Mouse (Mus musculus) CH12.LX (cell line): ENCODE measurements around the gene Lrch1. TPM values are rescaled to one million over a fixed set of nuclear protein-coding genes. Genes with fewer than 3 reads are reported as not detected.

Experiments used
- DNase-seq: peaks from one replicate; pipeline ENCODE4 v3.0.0-alpha.2; 2013; ENCODE audit errors: extremely low read depth
- H3K27ac ChIP-seq: 2 replicates; pipeline ENCODE4 v1.5.1; 2012; ENCODE audit warnings: low read depth, mild to moderate bottlenecking, control low read depth, moderate library complexity; ENCODE audit not compliant: insufficient read depth
- H3K27me3 ChIP-seq: replicated peaks from 2 replicates; pipeline ENCODE3; 2012; ENCODE audit warnings: inconsistent platforms
- H3K36me3 ChIP-seq, 2 experiments: replicated peaks in 1 of 2; 2 replicates each; pipeline versions ENCODE3 to v1.6.1; 2012; ENCODE audit warnings: inconsistent platforms in 1 of 2, low read length in 1 of 2, mild to moderate bottlenecking in 1 of 2, mixed read lengths in 1 of 2, moderate library complexity in 1 of 2; ENCODE audit not compliant: control insufficient read depth in 1 of 2, insufficient read depth in 1 of 2
- H3K4me1 ChIP-seq, 2 experiments: 2 replicates each; pipeline ENCODE4 v1.6.1; 2012; ENCODE audit warnings: inconsistent platforms in 1 of 2, moderate library complexity in 1 of 2; ENCODE audit not compliant: insufficient read depth in 2 of 2, control insufficient read depth in 1 of 2
- H3K4me2 ChIP-seq: 2 replicates; pipeline ENCODE4 v1.6.1; 2012; ENCODE audit warnings: low read depth, mild to moderate bottlenecking, control low read depth; ENCODE audit not compliant: poor library complexity, insufficient read depth, severe bottlenecking
- H3K4me3 ChIP-seq, 3 experiments: fragments of 150-350 bp in 1 of 3; sonication (generic) in 1 of 3; replicated peaks in 1 of 3; 2 replicates each; pipeline versions ENCODE3 to v1.5.1; 2011 to 2012; ENCODE audit warnings: low read depth in 2 of 3, low read length in 2 of 3, mild to moderate bottlenecking in 2 of 3, moderate library complexity in 2 of 3, control low read depth in 1 of 3, improper control_type of control experiment in 1 of 3, inconsistent platforms in 1 of 3, mixed read lengths in 1 of 3; ENCODE audit not compliant: poor library complexity in 1 of 3
- H3K79me2 ChIP-seq: replicated peaks from 2 replicates; pipeline ENCODE4 v1.6.1; 2012; ENCODE audit warnings: mild to moderate bottlenecking, moderate library complexity; ENCODE audit not compliant: control insufficient read depth, poor library complexity, insufficient read depth, severe bottlenecking; ENCODE audit errors: extremely low read depth
- H3K9ac ChIP-seq: 2 replicates; pipeline ENCODE4 v1.6.1; 2012; ENCODE audit warnings: low read depth, mild to moderate bottlenecking, control low read depth, moderate library complexity; ENCODE audit not compliant: insufficient read depth
- H3K9me3 ChIP-seq: replicated peaks from 2 replicates; pipeline ENCODE3; 2012; ENCODE audit warnings: low read length, inconsistent platforms, mixed read lengths
- BHLHE40 ChIP-seq: IDR thresholded peaks from 2 replicates; pipeline ENCODE4 v1.6.1; 2011; ENCODE audit warnings: mild to moderate bottlenecking, low read depth, low read length, improper control_type of control experiment
- CHD1 ChIP-seq: IDR thresholded peaks from 2 replicates; pipeline ENCODE4 v1.6.1; 2012; ENCODE audit warnings: low read depth, low read length, improper control_type of control experiment, inconsistent platforms
- CHD2 ChIP-seq: IDR thresholded peaks from 2 replicates; pipeline ENCODE4 v1.6.1; 2011; ENCODE audit warnings: low read length, improper control_type of control experiment
- CTCF ChIP-seq, 2 experiments: IDR thresholded peaks in 1 of 2; conservative IDR thresholded peaks in 1 of 2; 2 replicates each; pipeline ENCODE4 v1.5.1; 2011 to 2012; ENCODE audit warnings: low read depth in 2 of 2, low read length in 2 of 2, improper control_type of control experiment in 1 of 2, inconsistent platforms in 1 of 2, mild to moderate bottlenecking in 1 of 2, moderate library complexity in 1 of 2
- E2F4 ChIP-seq: IDR thresholded peaks from 2 replicates; pipeline ENCODE4 v1.6.1; 2011; ENCODE audit warnings: low read depth, low read length, improper control_type of control experiment; ENCODE audit not compliant: insufficient replicate concordance
- ELF1 ChIP-seq: IDR thresholded peaks from 2 replicates; pipeline ENCODE4 v1.6.1; 2014; ENCODE audit warnings: low read depth, mild to moderate bottlenecking, inconsistent platforms, low read length, improper control_type of control experiment
- EP300 ChIP-seq: IDR thresholded peaks from 2 replicates; pipeline ENCODE4 v1.6.1; 2011; ENCODE audit warnings: low read length, improper control_type of control experiment
- ETS1 ChIP-seq: conservative IDR thresholded peaks from 2 replicates; pipeline ENCODE4 v1.6.1; 2012; ENCODE audit warnings: low read depth, mild to moderate bottlenecking, inconsistent platforms, low read length, improper control_type of control experiment, moderate library complexity
- GABPA ChIP-seq: IDR thresholded peaks from 2 replicates; pipeline ENCODE4 v1.6.1; 2012; ENCODE audit warnings: low read depth, low read length, improper control_type of control experiment, inconsistent platforms; ENCODE audit not compliant: insufficient replicate concordance
- HCFC1 ChIP-seq: IDR thresholded peaks from 2 replicates; pipeline ENCODE4 v1.6.1; 2012; ENCODE audit warnings: low read depth, mild to moderate bottlenecking, inconsistent platforms, low read length, improper control_type of control experiment
- IRF4 ChIP-seq: IDR thresholded peaks from 2 replicates; pipeline ENCODE4 v1.6.1; 2014; ENCODE audit warnings: low read depth, mild to moderate bottlenecking, inconsistent platforms, low read length, improper control_type of control experiment
- JUN ChIP-seq: IDR thresholded peaks from 2 replicates; pipeline ENCODE4 v1.6.1; 2011; ENCODE audit warnings: low read depth, mild to moderate bottlenecking, low read length, improper control_type of control experiment, moderate library complexity; ENCODE audit not compliant: insufficient read depth
- KAT2A ChIP-seq: IDR thresholded peaks from 2 replicates; pipeline ENCODE4 v1.6.1; 2012; ENCODE audit warnings: low read length, improper control_type of control experiment, inconsistent platforms; ENCODE audit not compliant: insufficient replicate concordance
- MAFK ChIP-seq: IDR thresholded peaks from 2 replicates; pipeline ENCODE4 v1.6.1; 2011; ENCODE audit warnings: low read length, improper control_type of control experiment; ENCODE audit not compliant: insufficient replicate concordance
- MAX ChIP-seq: IDR thresholded peaks from 2 replicates; pipeline ENCODE4 v1.6.1; 2011; ENCODE audit warnings: low read length, improper control_type of control experiment
- MAZ ChIP-seq: IDR thresholded peaks from 2 replicates; pipeline ENCODE4 v1.6.1; 2012; ENCODE audit warnings: low read depth, mild to moderate bottlenecking, inconsistent platforms, low read length, improper control_type of control experiment, moderate library complexity
- MEF2A ChIP-seq: IDR thresholded peaks from 2 replicates; pipeline ENCODE4 v1.6.1; 2014; ENCODE audit warnings: low read depth, mild to moderate bottlenecking, inconsistent platforms, low read length, improper control_type of control experiment, borderline replicate concordance
- MXI1 ChIP-seq: IDR thresholded peaks from 2 replicates; pipeline ENCODE4 v1.6.1; 2011; ENCODE audit warnings: mild to moderate bottlenecking, low read depth, low read length, improper control_type of control experiment
- NELFE ChIP-seq: IDR thresholded peaks from 2 replicates; pipeline ENCODE4 v1.6.1; 2011; ENCODE audit warnings: low read depth, low read length, improper control_type of control experiment
- NRF1 ChIP-seq: IDR thresholded peaks from 2 replicates; pipeline ENCODE4 v1.6.1; 2014; ENCODE audit warnings: low read depth, mild to moderate bottlenecking, inconsistent platforms, low read length, improper control_type of control experiment, moderate library complexity
- POLR2AphosphoS2 ChIP-seq: IDR thresholded peaks from 2 replicates; pipeline ENCODE4 v1.6.1; 2011; ENCODE audit warnings: low read depth, low read length, improper control_type of control experiment
- RAD21 ChIP-seq: IDR thresholded peaks from 2 replicates; pipeline ENCODE4 v1.6.1; 2011; ENCODE audit warnings: low read depth, mild to moderate bottlenecking, low read length, improper control_type of control experiment, moderate library complexity
- SIN3A ChIP-seq: IDR thresholded peaks from 2 replicates; pipeline ENCODE4 v1.6.1; 2012; ENCODE audit warnings: low read length, improper control_type of control experiment, inconsistent platforms
- SMC3 ChIP-seq: IDR thresholded peaks from 2 replicates; pipeline ENCODE4 v1.6.1; 2011; ENCODE audit warnings: low read depth, low read length, improper control_type of control experiment
- TBP ChIP-seq: conservative IDR thresholded peaks from 2 replicates; pipeline ENCODE4 v1.6.1; 2011; ENCODE audit warnings: low read depth, low read length, improper control_type of control experiment
- TCF12 ChIP-seq: IDR thresholded peaks from 2 replicates; pipeline ENCODE4 v1.6.1; 2014; ENCODE audit warnings: low read depth, mild to moderate bottlenecking, inconsistent platforms, low read length, improper control_type of control experiment
- UBTF ChIP-seq: IDR thresholded peaks from 2 replicates; pipeline ENCODE4 v1.6.1; 2012; ENCODE audit warnings: low read depth, mild to moderate bottlenecking, inconsistent platforms, low read length, improper control_type of control experiment, moderate library complexity
- USF1 ChIP-seq: IDR thresholded peaks from 2 replicates; pipeline ENCODE4 v1.6.1; 2014; ENCODE audit warnings: low read depth, mild to moderate bottlenecking, inconsistent platforms, low read length, improper control_type of control experiment
- USF2 ChIP-seq: conservative IDR thresholded peaks from 2 replicates; pipeline ENCODE4 v1.6.1; 2011; ENCODE audit warnings: low read depth, low read length, improper control_type of control experiment
- ZC3H11A ChIP-seq: IDR thresholded peaks from 2 replicates; pipeline ENCODE4 v1.6.1; 2012; ENCODE audit warnings: low read depth, mild to moderate bottlenecking, inconsistent platforms, low read length, improper control_type of control experiment
- ZKSCAN1 ChIP-seq: IDR thresholded peaks from 2 replicates; pipeline ENCODE4 v1.6.1; 2012; ENCODE audit warnings: low read depth, inconsistent platforms, low read length, improper control_type of control experiment, borderline replicate concordance
- ZMIZ1 ChIP-seq: IDR thresholded peaks from 2 replicates; pipeline ENCODE4 v1.6.1; 2012; ENCODE audit warnings: low read depth, mild to moderate bottlenecking, inconsistent platforms, low read length, improper control_type of control experiment
- dilution Hi-C: fragments of 300-500 bp; cut with MboI; formaldehyde crosslinking; loops from 2 replicates; pipeline ENCODE4 v1.14.3; 2020; ENCODE audit warnings: low sequenced_read_pairs; ENCODE audit not compliant: extremely low pct_unique_long_range_greater_than_20kb, extremely low pct_ligation_motif_present
- in situ Hi-C: fragments of 300-500 bp; cut with MboI; formaldehyde crosslinking; loops from 3 replicates; pipeline ENCODE4 v1.14.3; 2019; ENCODE audit warnings: low sequenced_read_pairs, low pct_ligation_motif_present, low pct_unique_long_range_greater_than_20kb, mixed read lengths
- polyA plus RNA-seq: library from polyadenylated mRNA; unstranded; fragments of >175 nt; gene quantifications from 2 replicates; pipeline ENCODE4 v1.2.1, GENCODE M21; 2012; ENCODE audit warnings: low read depth; ENCODE audit not compliant: insufficient read length
- total RNA-seq, 2 experiments: library from RNA; depleted of rRNA; stranded (reverse); fragments of 300-350 nt in 1 of 2; fragments of >200 nt in 1 of 2; gene quantifications; 2 replicates each; pipeline ENCODE4 v1.2.3; 2012 to 2014

Lrch1 gene
- total and polyA plus RNA-seq, 3 experiments: 10.3 to 23.3 (median 12.8) TPM

DNA sequence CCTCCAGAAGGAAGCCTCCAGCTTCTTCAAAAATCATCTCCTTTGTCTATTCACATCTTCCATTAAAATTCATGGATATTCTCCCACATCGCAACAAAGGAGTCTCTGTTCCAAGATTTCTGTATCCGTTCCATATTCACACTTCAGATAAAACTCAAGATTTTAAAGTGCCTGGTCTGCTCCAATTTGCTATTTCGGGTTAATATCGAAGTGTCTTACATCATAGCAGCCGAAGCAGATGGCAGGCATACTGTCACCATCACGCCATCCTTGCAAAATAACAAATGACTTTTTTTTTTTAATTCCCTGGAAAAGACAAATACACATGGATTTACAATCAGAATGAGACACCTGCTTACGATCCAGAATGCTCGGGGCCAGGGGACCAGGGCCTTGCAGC is 40.0 kb downstream of the Lrch1 start:
- no peak overlapping the region for H3K4me2 ChIP-seq
- no peak overlapping the region for H3K27ac ChIP-seq
- peaks cover 0 to 20% of the 10 kb centered on the region in 2 experiments for H3K36me3 ChIP-seq
- no peak overlapping the region for H3K9ac ChIP-seq
- H3K79me2 ChIP-seq: no peaks in the 10 kb centered on the region; the same call in 1 of the 2 replicates
- H3K4me3 ChIP-seq: no peak overlapping the region
- H3K4me1 ChIP-seq: peaks cover 19 to 93% of the 10 kb centered on the region in 2 experiments
- dilution Hi-C loops: no loop called here
- no peaks in the 10 kb centered on the region for H3K9me3 ChIP-seq
- TF ChIP-seq POLR2AphosphoS2: no peak
- TF ChIP-seq ELF1: no peak
- no peak for TF ChIP-seq MEF2A
- TF ChIP-seq, all 38 proteins: peak for 0
- no peak for DNase-seq
- in situ Hi-C loops: no loop called here
- no peaks in the 10 kb centered on the region for H3K27me3 ChIP-seq

DNA sequence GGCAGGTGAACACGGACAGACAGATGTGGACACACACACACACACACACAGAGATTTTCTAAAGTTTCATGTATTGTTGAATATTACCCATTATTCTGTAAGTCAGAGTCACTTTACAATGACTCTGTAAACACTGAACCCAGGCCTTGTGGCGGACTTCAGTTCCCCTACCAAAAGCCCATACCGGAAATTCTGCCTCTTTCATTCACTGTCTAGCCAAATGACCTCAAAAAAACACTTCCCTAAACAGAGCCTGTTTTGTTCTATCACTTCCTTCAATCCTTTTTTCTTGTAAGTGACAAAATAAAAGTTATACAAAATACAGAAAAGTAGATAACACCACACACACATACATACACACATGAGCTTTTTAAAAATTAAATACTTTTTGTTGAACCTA is 41.7 kb downstream of the Lrch1 start:
- Histone ChIP-seq H3K27ac (no peak overlapping the region; the same call in 1 of the 2 replicates), H3K4me1 (peaks cover 19 to 76% of the 10 kb centered on the region in 2 experiments), H3K9me3 (no peaks in the 10 kb centered on the region), H3K4me3 (no peak overlapping the region), H3K36me3 (peaks cover 0 to 14% of the 10 kb centered on the region in 2 experiments), H3K79me2 (no peaks in the 10 kb centered on the region; the same call in 1 of the 2 replicates), H3K4me2 (peak overlapping the region; percentile 65), H3K27me3 (no peaks in the 10 kb centered on the region), H3K9ac (peak overlapping the region; percentile 53)
- dilution Hi-C loops: no loop called here
- in situ Hi-C loops: no loop called here
- DNase-seq: no peak
- TF ChIP-seq TBP (0 out of 2 replicates have a peak, but pooled peaks have one; percentile 27), MAX (no peak), CTCF (conservative IDR thresholded peaks at IDR 0.05 in 1 of 2, IDR thresholded peaks at IDR 0.05 in 1 of 2; ENCODE audit: low read depth in 2 of 2, low read length in 2 of 2) (no peak), ZMIZ1 (no peak), SIN3A (no peak), HCFC1 (peak; percentile 54), EP300 (peak; percentile 59), CHD2 (no peak), RAD21 (no peak), USF2 (no peak), NRF1 (no peak), MAFK (no peak), ZC3H11A (no peak), MEF2A (no peak), POLR2AphosphoS2 (no peak), MXI1 (no peak), SMC3 (no peak), BHLHE40 (no peak), ELF1 (peak; percentile 71), JUN (no peak), KAT2A (no peak), TCF12 (0 out of 2 replicates have a peak, but pooled peaks have one; percentile 15), CHD1 (peak; percentile 78; the same call in 1 of the 2 replicates), IRF4 (peak; percentile 35; the same call in 1 of the 2 replicates), ETS1 (0 out of 2 replicates have a peak, but pooled peaks have one; percentile 14), USF1 (no peak), E2F4 (no peak), ZKSCAN1 (no peak), UBTF (no peak), MAZ (no peak), NELFE (no peak), GABPA (no peak)
